Mouse (Mus musculus) effector memory CD4-positive, alpha-beta T cell, adult 5 months (primary cell): ENCODE results near the gene Mgarp. TPM values are rescaled to one million over a fixed set of nuclear protein-coding genes. Genes with fewer than 3 reads are reported as not detected.

Experiments used
- polyA plus RNA-seq: library from polyadenylated mRNA; unstranded; fragments of 100-300 nt; shearing (Covaris generic); gene quantifications from one replicate; pipeline ENCODE4 v1.2.1, GENCODE M21; 2017

The Mgarp gene
- polyA plus RNA-seq, result 1.4 TPM

GRCm38 (mm10) chr3:51396219-51397068 lies at the start of gene Mgarp:
Gene Mgarp, minus strand, starts transcription at chr3:51396738.

GRCm38 (mm10) chr3:51415098-51416072 lies 18.8 kb upstream of the Mgarp start, which contains the start of gene Naa15:
Gene Naa15, plus strand, starts transcription at chr3:51415148.

GRCm38 (mm10) chr3:51408561-51409183 lies 12.1 kb upstream of the Mgarp start, which contains the start of gene Ndufc1:
Gene Ndufc1, minus strand, starts transcription at chr3:51408988.

GRCm38 (mm10) chr3:51340552-51341267 lies 55.8 kb downstream of the Mgarp start, which contains the start of gene Elf2:
Gene Elf2, minus strand, starts transcription at chr3:51340663.

Other genes with a start within 250 kb of the Mgarp start
- gene Noct, start 172.3 kb downstream of the Mgarp start, polyA plus RNA-seq, result 17.3 TPM
- 110 TPM for gene Elf2, start 56.1 kb downstream of the Mgarp start, polyA plus RNA-seq
- gene Ndufc1, start 12.2 kb upstream of the Mgarp start, polyA plus RNA-seq, result 92.6 TPM
- gene Naa15, start 18.4 kb upstream of the Mgarp start, polyA plus RNA-seq, result 84.4 TPM
- 31.7 TPM for gene Rab33b, start 87.2 kb upstream of the Mgarp start, polyA plus RNA-seq
- 14.7 TPM for gene Setd7, start 164.1 kb upstream of the Mgarp start, polyA plus RNA-seq